Mouse (Mus musculus): ENCODE results near the gene Dync1i1. TPM values are rescaled to one million over a fixed set of nuclear protein-coding genes. Genes with fewer than 3 reads are reported as not detected.

Gene Dync1i1
- polyA plus RNA-seq, 1 experiment, result 202 TPM

GRCm38 (mm10) chr6:5922676-5923075 lies 197.2 kb downstream of the Dync1i1 start:
- no peak for DNase-seq
- H3K27ac ChIP-seq (ENCODE audit: insufficient read depth, low read length), result no peak overlapping the region
- no peak overlapping the region for H3K4me3 ChIP-seq (replicated peaks; ENCODE audit: insufficient read depth, low read depth, low read length)
- no peaks in the 10 kb centered on the region for H3K27me3 ChIP-seq (ENCODE audit: control insufficient read depth, insufficient read depth, low read length)
- H3K4me1 ChIP-seq (ENCODE audit: control insufficient read depth, insufficient read depth, low read length), result no peaks in the 10 kb centered on the region
- no peak for TF ChIP-seq POLR2A (IDR thresholded peaks at IDR 0.05; ENCODE audit: borderline replicate concordance, insufficient read depth, low read length)
- WGBS, result 94% methylated on average over 1 of the region's 1 CpGs

DNA sequence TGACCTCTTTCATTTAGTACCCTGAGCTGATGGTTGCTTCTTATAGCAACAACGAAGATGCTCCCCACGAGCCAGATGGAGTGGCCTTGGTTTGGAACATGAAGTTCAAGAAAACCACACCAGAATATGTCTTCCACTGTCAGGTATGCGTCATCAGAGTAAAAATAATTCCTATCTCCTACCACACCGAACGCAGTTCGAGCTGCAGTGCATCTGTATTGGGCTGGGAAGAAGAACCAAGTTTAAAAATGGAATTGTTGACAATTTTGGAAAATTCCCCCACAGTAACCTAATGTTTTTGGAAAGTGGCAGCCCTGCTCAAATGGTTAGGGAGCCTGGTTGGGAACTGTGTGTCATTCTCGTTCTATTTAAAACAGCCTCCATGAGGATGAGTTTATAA lies 197.7 kb downstream of the Dync1i1 start:
- H3K27me3 ChIP-seq (ENCODE audit: control insufficient read depth, insufficient read depth, low read length), result no peaks in the 10 kb centered on the region
- TF ChIP-seq POLR2A (IDR thresholded peaks at IDR 0.05; ENCODE audit: borderline replicate concordance, insufficient read depth, low read length) (no peak), CTCF (IDR thresholded peaks at IDR 0.05; ENCODE audit: borderline replicate concordance, insufficient read depth, low read depth, low read length) (no peak)
- no peak overlapping the region for H3K4me3 ChIP-seq (replicated peaks; ENCODE audit: insufficient read depth, low read depth, low read length)
- no peak for DNase-seq
- WGBS, result 86% methylated on average over 7 of the region's 7 CpGs
- no peak overlapping the region for H3K27ac ChIP-seq (ENCODE audit: insufficient read depth, low read length)
- H3K4me1 ChIP-seq (ENCODE audit: control insufficient read depth, insufficient read depth, low read length), result no peaks in the 10 kb centered on the region

GRCm38 (mm10) chr6:5930140-5930539 lies 204.7 kb downstream of the Dync1i1 start:
- H3K4me1 ChIP-seq (ENCODE audit: control insufficient read depth, insufficient read depth, low read length), result peaks cover 10% of the 10 kb centered on the region
- H3K4me3 ChIP-seq (replicated peaks; ENCODE audit: insufficient read depth, low read depth, low read length), result no peak overlapping the region
- H3K27ac ChIP-seq (ENCODE audit: insufficient read depth, low read length), result no peak overlapping the region
- no peak for DNase-seq
- 68% methylated on average over 8 of the region's 8 CpGs for whole genome bisulfite sequencing
- no peaks in the 10 kb centered on the region for H3K27me3 ChIP-seq (ENCODE audit: control insufficient read depth, insufficient read depth, low read length)
- TF ChIP-seq POLR2A (IDR thresholded peaks at IDR 0.05; ENCODE audit: borderline replicate concordance, insufficient read depth, low read length) (no peak), CTCF (IDR thresholded peaks at IDR 0.05; ENCODE audit: borderline replicate concordance, insufficient read depth, low read depth, low read length) (no peak)

DNA sequence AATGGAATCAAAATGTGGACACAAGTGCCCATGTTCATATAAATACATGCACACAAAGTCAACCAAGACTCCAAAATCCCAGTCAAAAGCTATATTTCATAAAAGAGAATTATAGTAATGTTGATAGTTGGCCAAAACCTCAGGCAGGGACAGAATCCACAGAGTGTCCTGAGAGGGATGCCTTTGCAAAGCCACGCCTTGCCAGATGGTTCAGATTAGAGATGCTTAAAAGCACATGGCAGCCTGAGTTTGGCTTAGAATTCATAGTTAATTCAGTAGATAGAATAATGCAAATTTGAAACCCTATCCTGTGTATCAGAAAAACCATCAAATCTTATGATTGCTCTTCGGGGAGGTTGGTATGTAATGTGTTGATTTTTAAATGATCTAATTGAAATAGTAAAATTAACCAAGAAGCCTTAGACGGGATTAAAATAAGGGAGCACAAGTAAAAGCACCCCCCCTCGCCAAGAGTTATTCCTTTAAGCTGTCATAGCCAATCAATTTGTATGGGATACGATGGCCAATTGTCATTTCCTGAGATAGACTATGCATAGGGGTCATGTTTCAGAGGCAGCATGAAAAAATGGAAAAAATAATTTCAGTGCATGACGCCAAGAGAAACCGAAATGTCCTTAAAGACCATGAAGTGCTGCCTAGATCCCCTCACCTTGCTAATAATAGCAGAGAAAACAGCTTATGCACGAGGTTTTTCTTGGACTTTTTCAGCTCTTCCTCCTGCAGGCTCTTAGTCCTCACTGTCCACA lies 210.3 kb downstream of the Dync1i1 start:
- TF ChIP-seq POLR2A (IDR thresholded peaks at IDR 0.05; ENCODE audit: borderline replicate concordance, insufficient read depth, low read length), result no peak
- TF ChIP-seq CTCF (IDR thresholded peaks at IDR 0.05; ENCODE audit: borderline replicate concordance, insufficient read depth, low read depth, low read length), result no peak
- H3K4me3 ChIP-seq (replicated peaks; ENCODE audit: insufficient read depth, low read depth, low read length), result no peak overlapping the region
- H3K4me1 ChIP-seq (ENCODE audit: control insufficient read depth, insufficient read depth, low read length), result peaks cover 19% of the 10 kb centered on the region
- peak; percentile 64 to 86 for DNase-seq
- 38% methylated on average over 8 of the region's 8 CpGs for WGBS
- no peak overlapping the region for H3K27ac ChIP-seq (ENCODE audit: insufficient read depth, low read length)
- no peaks in the 10 kb centered on the region for H3K27me3 ChIP-seq (ENCODE audit: control insufficient read depth, insufficient read depth, low read length)

- no peak for DNase-seq
- 68% methylated on average over 9 of the region's 9 CpGs for WGBS
- Histone ChIP-seq H3K4me1 (ENCODE audit: control insufficient read depth, insufficient read depth, low read length) (no peaks in the 10 kb centered on the region), H3K27me3 (ENCODE audit: control insufficient read depth, insufficient read depth, low read length) (no peaks in the 10 kb centered on the region), H3K4me3 (replicated peaks; ENCODE audit: insufficient read depth, low read depth, low read length) (no peak overlapping the region), H3K27ac (ENCODE audit: insufficient read depth, low read length) (no peak overlapping the region)
- TF ChIP-seq POLR2A (IDR thresholded peaks at IDR 0.05; ENCODE audit: borderline replicate concordance, insufficient read depth, low read length) (no peak), CTCF (IDR thresholded peaks at IDR 0.05; ENCODE audit: borderline replicate concordance, insufficient read depth, low read depth, low read length) (no peak)
These were observed 224.5 kb downstream of the Dync1i1 start for GRCm38 (mm10) chr6:5949812-5950392.

DNA sequence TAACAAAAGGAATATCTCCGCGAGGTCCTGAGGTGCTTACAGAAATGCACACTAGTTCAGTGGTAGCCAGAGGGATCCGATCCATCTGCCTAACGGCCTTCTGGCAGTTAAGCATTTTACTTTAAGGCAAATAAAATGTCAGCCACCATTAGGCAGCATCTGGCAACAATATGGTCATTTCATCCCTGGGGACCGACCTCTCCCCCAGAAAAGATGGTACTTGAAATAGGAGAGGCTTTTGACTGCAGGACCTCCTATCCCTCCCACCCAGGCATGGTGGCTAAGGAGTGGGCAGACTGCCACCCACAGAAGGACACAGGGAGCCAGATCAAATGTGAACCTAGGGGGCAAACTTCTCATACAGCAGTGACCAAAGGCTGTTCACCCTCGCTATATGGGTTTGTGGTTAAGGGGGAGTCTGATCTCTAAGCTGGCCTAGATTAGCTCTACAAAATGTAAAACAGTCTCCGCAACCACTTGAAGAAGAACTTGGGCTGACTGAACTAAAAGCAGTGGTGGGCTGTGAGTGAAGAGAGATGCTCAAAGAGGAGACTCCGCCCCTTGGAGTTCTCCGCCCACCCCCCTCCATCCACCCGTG lies 231.0 kb downstream of the Dync1i1 start:
- no peaks in the 10 kb centered on the region for H3K27me3 ChIP-seq (ENCODE audit: control insufficient read depth, insufficient read depth, low read length)
- 65% methylated on average over 10 of the region's 10 CpGs for WGBS
- no peak for TF ChIP-seq POLR2A (IDR thresholded peaks at IDR 0.05; ENCODE audit: borderline replicate concordance, insufficient read depth, low read length)
- TF ChIP-seq CTCF (IDR thresholded peaks at IDR 0.05; ENCODE audit: borderline replicate concordance, insufficient read depth, low read depth, low read length), result no peak
- no peak for DNase-seq
- H3K4me1 ChIP-seq (ENCODE audit: control insufficient read depth, insufficient read depth, low read length), result no peaks in the 10 kb centered on the region
- no peak overlapping the region for H3K27ac ChIP-seq (ENCODE audit: insufficient read depth, low read length)
- no peak overlapping the region for H3K4me3 ChIP-seq (replicated peaks; ENCODE audit: insufficient read depth, low read depth, low read length)

DNA sequence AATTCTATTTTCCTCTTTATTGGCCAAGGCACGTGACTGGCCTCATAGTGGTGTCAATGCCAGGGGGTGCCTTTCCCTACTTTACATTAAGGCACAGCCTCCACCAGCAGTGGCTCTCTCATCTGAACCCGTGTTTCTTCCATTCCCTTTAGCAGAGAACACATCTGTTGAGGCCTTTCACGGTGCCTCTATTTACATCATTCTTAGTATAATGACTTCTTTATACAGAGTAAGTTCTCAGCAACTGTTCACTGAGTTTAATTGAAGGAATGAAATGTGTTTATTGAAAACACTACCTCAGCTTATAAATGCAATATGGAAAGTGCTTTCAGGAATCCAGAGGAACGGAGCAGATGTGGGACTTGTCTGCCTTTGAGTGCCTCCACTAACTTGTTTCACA lies 235.3 kb downstream of the Dync1i1 start:
- no peaks in the 10 kb centered on the region for H3K4me1 ChIP-seq (ENCODE audit: control insufficient read depth, insufficient read depth, low read length)
- no peak for DNase-seq
- WGBS, result 81% methylated on average over 4 of the region's 4 CpGs
- no peak overlapping the region for H3K27ac ChIP-seq (ENCODE audit: insufficient read depth, low read length)
- TF ChIP-seq CTCF (IDR thresholded peaks at IDR 0.05; ENCODE audit: borderline replicate concordance, insufficient read depth, low read depth, low read length) (no peak), POLR2A (IDR thresholded peaks at IDR 0.05; ENCODE audit: borderline replicate concordance, insufficient read depth, low read length) (no peak)
- no peak overlapping the region for H3K4me3 ChIP-seq (replicated peaks; ENCODE audit: insufficient read depth, low read depth, low read length)
- no peaks in the 10 kb centered on the region for H3K27me3 ChIP-seq (ENCODE audit: control insufficient read depth, insufficient read depth, low read length)

DNA sequence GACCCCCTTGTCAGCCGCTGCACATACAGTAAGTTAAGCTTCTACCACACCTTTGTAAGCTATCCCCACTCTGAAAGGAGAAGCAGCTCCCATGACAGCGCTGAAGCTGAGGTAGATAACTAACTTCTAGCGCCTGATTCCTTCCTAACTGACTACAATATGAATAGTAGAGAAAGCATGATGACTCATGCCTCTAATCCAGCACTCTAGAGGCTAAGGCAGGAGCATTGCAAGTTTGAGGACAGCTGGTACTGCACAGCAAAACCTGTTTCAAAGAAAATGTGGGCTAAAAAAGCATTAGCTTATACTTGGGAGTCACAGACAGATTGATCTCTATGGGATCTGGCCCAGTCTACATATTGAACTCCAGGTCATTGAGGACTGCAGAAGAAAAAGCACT lies 236.5 kb downstream of the Dync1i1 start:
- no peak for DNase-seq

More for the DNA sequence above, 236.5 kb downstream of the Dync1i1 start:
- Histone ChIP-seq H3K4me3 (replicated peaks; ENCODE audit: insufficient read depth, low read depth, low read length) (no peak overlapping the region), H3K4me1 (ENCODE audit: control insufficient read depth, insufficient read depth, low read length) (no peaks in the 10 kb centered on the region), H3K27me3 (ENCODE audit: control insufficient read depth, insufficient read depth, low read length) (no peaks in the 10 kb centered on the region), H3K27ac (ENCODE audit: insufficient read depth, low read length) (no peak overlapping the region)
- WGBS, result 91% methylated on average over 3 of the region's 3 CpGs
- TF ChIP-seq CTCF (IDR thresholded peaks at IDR 0.05; ENCODE audit: borderline replicate concordance, insufficient read depth, low read depth, low read length), result no peak
- no peak for TF ChIP-seq POLR2A (IDR thresholded peaks at IDR 0.05; ENCODE audit: borderline replicate concordance, insufficient read depth, low read length)

Data from cerebellum, adult 2 months (tissue).